Mouse (Mus musculus) C2C12 (cell line): Measurements from ENCODE around the gene Arl5c. TPM values are rescaled to one million over a fixed set of nuclear protein-coding genes. Genes with fewer than 3 reads are reported as not detected.
"Not testable (repeated sequence)": the region's sequence is repeated elsewhere in the genome, so short reads cannot be mapped to it uniquely, and the experiment has no call there.

Experiments
- H3K27me3 ChIP-seq: one replicate; pipeline ENCODE4 v1.6.1; 2011; ENCODE audit not compliant: control insufficient read depth, insufficient read depth, insufficient read length
- H3K36me3 ChIP-seq: one replicate; pipeline ENCODE4 v1.6.1; 2011; ENCODE audit not compliant: control insufficient read depth, insufficient read depth
- H3K4me3 ChIP-seq: one replicate; pipeline ENCODE4 v1.5.1; 2011; ENCODE audit warnings: mild to moderate bottlenecking, control low read depth; ENCODE audit not compliant: poor library complexity, insufficient read depth, severe bottlenecking
- H3K79me2 ChIP-seq: one replicate; pipeline ENCODE4 v1.6.1; 2011; ENCODE audit not compliant: control insufficient read depth, insufficient read depth
- H3K79me3 ChIP-seq: one replicate; pipeline ENCODE4 v1.6.1; 2011; ENCODE audit warnings: low read depth, control low read depth
- H3ac ChIP-seq: one replicate; pipeline ENCODE3; 2011; ENCODE audit warnings: low read depth; ENCODE audit not compliant: control insufficient read depth, insufficient read length
- CEBPB ChIP-seq: IDR thresholded peaks from one replicate; pipeline ENCODE4 v1.6.1; 2011; ENCODE audit warnings: low read depth, mild to moderate bottlenecking, control low read depth, moderate library complexity
- CTCF ChIP-seq: IDR thresholded peaks from one replicate; pipeline ENCODE4 v1.5.1; 2011; ENCODE audit not compliant: control insufficient read depth, insufficient read depth, insufficient read length
- FOSL1 ChIP-seq: IDR thresholded peaks from one replicate; pipeline ENCODE4 v1.8.0; 2011; ENCODE audit warnings: mild to moderate bottlenecking, low read length; ENCODE audit not compliant: poor library complexity, insufficient read depth, severe bottlenecking
- MAX ChIP-seq: IDR thresholded peaks from one replicate; pipeline ENCODE4 v1.6.1; 2011; ENCODE audit warnings: mild to moderate bottlenecking, control low read depth
- MYOD1 ChIP-seq: IDR thresholded peaks from one replicate; pipeline ENCODE4 v1.6.1; 2011; ENCODE audit warnings: low read depth; ENCODE audit not compliant: control insufficient read depth, insufficient read length
- MYOG ChIP-seq: IDR thresholded peaks from one replicate; pipeline ENCODE4 v1.6.1; 2011; ENCODE audit not compliant: control insufficient read depth, insufficient read length; ENCODE audit errors: extremely low read depth
- USF1 ChIP-seq: IDR thresholded peaks from one replicate; pipeline ENCODE4 v1.6.1; 2011; ENCODE audit warnings: low read depth, mild to moderate bottlenecking, control low read depth, moderate library complexity
- polyA plus RNA-seq: library from polyadenylated mRNA; unstranded; fragments of >200 nt; fragmentation: generic; extraction: Trizol; gene quantifications from one replicate; pipeline ENCODE4 v1.2.1, GENCODE M21; 2012; ENCODE audit warnings: missing spikeins

The Arl5c gene
- polyA plus RNA-seq, 1 experiment = 0.54 TPM

GRCm38 (mm10) chr11:97952367-97953006, 43.5 kb downstream of the Arl5c start:
- Histone ChIP-seq H3ac (no peak overlapping the region), H3K79me2 (no peaks in the 10 kb centered on the region), H3K27me3 (no peaks in the 10 kb centered on the region), H3K79me3 (no peaks in the 10 kb centered on the region), H3K36me3 (no peaks in the 10 kb centered on the region), H3K4me3 (no peak overlapping the region)
- TF ChIP-seq CTCF = no peak
- TF ChIP-seq MYOD1 = no peak
- TF ChIP-seq USF1 = no peak
- no peak for TF ChIP-seq CEBPB
- no peak for TF ChIP-seq MAX
- TF ChIP-seq FOSL1 = no peak

GRCm38 (mm10) chr11:97949703-97950475, 46.1 kb downstream of the Arl5c start:
- Histone ChIP-seq H3K79me3 (no peaks in the 10 kb centered on the region), H3K79me2 (no peaks in the 10 kb centered on the region), H3ac (no peak overlapping the region), H3K4me3 (no peak overlapping the region), H3K36me3 (no peaks in the 10 kb centered on the region), H3K27me3 (no peaks in the 10 kb centered on the region)
- no peak for TF ChIP-seq CEBPB
- TF ChIP-seq MAX = no peak
- no peak for TF ChIP-seq CTCF
- no peak for TF ChIP-seq MYOD1
- TF ChIP-seq FOSL1 = no peak
- no peak for TF ChIP-seq USF1
- no peak for TF ChIP-seq MYOG

- no peaks in the 10 kb centered on the region for H3K27me3 ChIP-seq
- H3K79me2 ChIP-seq = no peaks in the 10 kb centered on the region
Measured at GRCm38 (mm10) chr11:97947426-97947825, 48.6 kb downstream of the Arl5c start.

GRCm38 (mm10) chr11:97945738-97946289, 50.2 kb downstream of the Arl5c start:
- H3ac ChIP-seq, H3K27me3 ChIP-seq, H3K36me3 ChIP-seq, H3K4me3 ChIP-seq, H3K79me2 ChIP-seq, H3K79me3 ChIP-seq: not testable (repeated sequence)

More at GRCm38 (mm10) chr11:97947426-97947825, 48.6 kb downstream of the Arl5c start:
- TF ChIP-seq MAX (no peak), MYOD1 (no peak), MYOG (no peak), USF1 (no peak)
- Histone ChIP-seq H3K4me3 (no peak overlapping the region), H3K79me3 (no peaks in the 10 kb centered on the region), H3K36me3 (no peaks in the 10 kb centered on the region), H3ac (no peak overlapping the region)

- Histone ChIP-seq H3K27me3 (no peaks in the 10 kb centered on the region), H3K4me3 (no peak overlapping the region), H3K36me3 (no peaks in the 10 kb centered on the region), H3K79me2 (no peaks in the 10 kb centered on the region), H3ac (no peak overlapping the region), H3K79me3 (no peaks in the 10 kb centered on the region)
- TF ChIP-seq MYOG (no peak), MAX (no peak), CEBPB (no peak), MYOD1 (no peak), CTCF (no peak)
Measured at GRCm38 (mm10) chr11:97945031-97945430, 51.0 kb downstream of the Arl5c start.

- Histone ChIP-seq H3K4me3 (no peak overlapping the region), H3K27me3 (no peaks in the 10 kb centered on the region)
- no peak for TF ChIP-seq FOSL1
- no peak for TF ChIP-seq MYOD1
- TF ChIP-seq CEBPB = no peak
- TF ChIP-seq USF1 = no peak
Measured at GRCm38 (mm10) chr11:97943256-97943655, 52.7 kb downstream of the Arl5c start.

More at GRCm38 (mm10) chr11:97943256-97943655, 52.7 kb downstream of the Arl5c start:
- Histone ChIP-seq H3K36me3 (no peaks in the 10 kb centered on the region), H3K79me2 (no peaks in the 10 kb centered on the region), H3ac (no peak overlapping the region), H3K79me3 (no peaks in the 10 kb centered on the region)
